Mouse (Mus musculus): ENCODE results near the gene Pkp4.

GRCm38 (mm10) chr2:59226383-59226782, 65.7 kb downstream of the Pkp4 start:
- TF ChIP-seq POLR2A (IDR thresholded peaks at IDR 0.05; ENCODE audit: extremely low read depth, insufficient read depth, low read length) (no peak), CTCF (IDR thresholded peaks at IDR 0.05; ENCODE audit: extremely low read depth, insufficient read depth, low read length) (no peak)

Measured in cortical plate, adult 2 months (tissue).